Mouse (Mus musculus): ENCODE measurements at regions not wholly inside any gene's neighbourhood (a gene's known extent, or its start where the extent isn't known, plus 50 kb on each side); places are given as distances from the start of the nearest gene placed in this dataset.

DNA sequence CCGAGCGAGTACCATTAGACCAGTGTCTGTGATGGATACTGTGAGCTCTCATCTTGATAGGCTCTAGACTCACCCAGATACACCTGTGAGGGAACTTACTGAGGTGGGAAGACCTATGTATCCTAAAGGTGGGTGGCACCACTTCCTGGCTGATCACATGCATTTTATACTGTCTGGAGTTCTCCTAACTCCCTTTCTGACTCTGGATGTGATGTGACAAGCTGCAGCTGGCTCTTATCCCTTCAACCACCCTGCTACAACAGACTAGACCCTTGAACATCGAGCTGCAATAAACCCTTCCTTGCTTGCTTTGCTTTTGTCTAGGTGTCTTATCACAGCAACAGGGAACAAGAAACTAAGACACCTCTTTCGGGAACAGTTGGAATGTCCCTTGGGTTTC is 143.3 kb downstream of the Cd24a start:
- no peak for DNase-seq

DNA sequence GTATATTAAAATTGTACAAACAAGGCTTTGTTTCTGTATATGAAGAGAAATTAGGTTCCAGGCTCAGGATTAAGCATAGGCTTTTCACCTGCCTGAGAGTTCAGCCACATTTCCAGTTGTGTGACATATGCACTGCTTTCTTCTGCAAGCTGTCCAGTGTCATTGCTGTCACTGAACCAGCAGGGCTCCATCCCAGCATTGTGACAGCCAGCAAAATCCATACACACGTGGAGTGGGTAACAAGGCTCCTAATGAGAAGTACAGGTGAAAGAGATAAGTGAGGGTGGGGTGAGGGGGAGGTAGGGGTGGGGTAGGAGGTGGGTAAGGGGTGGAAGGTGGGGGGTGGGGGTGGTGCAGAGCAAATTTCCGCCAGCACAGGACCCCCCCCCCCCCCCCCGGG is 144.1 kb downstream of the Cd24a start:
- no peak for DNase-seq

DNA sequence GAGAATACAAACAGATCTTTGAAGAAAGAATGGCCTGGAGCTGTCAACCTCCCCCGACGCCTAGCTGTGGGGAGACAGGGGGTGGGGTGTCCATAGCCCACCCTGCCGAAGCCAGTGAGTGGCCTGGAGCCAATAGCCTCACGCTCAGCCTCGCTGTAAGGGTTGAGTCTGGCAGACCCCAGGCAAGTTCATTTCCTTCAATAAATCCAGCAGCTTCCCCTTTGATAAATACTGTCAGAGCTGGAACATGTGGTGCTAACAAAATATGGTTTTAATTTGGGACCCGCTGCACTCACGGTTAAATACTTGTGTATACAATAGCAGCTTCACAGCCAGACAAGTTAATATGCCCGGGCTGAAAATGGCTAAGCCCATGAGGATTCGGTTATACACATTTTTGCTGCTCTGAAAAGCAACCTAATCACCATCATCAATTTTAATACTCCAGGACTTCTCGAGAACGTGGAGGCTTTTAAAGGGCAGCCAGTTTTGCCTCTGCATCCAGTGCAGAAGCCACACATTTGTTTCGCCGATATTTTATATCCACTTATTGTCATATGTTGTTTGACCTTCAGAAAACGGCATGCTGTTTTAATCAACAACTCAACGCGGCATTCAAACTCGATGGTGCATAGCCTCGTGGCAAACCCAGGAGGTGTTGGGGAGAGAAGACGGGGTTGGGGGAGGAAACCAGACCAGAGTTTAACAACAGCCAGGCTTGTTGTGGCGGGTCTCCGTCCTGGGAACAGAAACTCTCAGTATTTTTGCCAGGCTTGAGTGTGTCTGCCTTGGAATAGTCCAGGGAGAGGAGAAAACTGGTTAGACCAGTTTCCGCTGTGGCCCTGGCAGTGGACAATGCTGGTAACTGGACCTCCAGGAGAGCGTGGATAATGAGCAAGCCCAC is 144.9 kb downstream of the Cd24a start:
- no peak for DNase-seq

DNA sequence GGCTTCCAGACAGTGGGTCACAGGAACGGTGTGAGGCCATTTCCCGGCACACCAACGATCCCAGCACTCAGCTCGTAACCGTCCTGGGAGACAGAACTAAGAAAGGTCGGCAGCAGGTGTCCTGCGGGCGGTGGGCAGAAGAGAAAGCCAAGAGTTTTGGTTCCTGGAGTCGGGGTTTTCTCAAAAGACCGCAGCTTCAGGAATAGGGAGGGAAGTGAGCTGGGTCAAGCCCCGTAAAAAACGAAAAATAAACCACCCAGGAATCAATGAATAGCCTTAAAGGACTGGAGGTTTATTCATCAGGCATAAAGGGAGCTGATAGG is 145.5 kb downstream of the Cd24a start:
- DNase-seq, result no peak

DNA sequence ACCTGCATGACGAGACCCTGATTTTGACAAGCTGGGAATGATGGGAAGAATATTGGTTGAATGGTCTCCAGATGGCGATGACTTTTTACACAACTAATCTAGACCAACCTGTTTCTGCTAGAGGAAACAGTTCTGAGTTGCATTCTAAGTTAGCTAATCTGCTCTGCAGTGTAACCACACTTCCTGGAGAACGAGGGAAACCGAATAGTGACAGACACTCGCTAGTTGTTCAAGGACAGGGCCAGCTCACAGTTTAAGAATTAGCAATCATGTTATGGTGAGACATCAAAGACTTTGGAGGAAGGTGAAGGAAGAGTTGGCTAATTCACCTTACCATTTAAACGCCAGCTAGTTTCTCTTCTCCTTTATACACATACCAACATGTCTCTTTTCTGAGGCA is 149.7 kb downstream of the Cd24a start:
- DNase-seq, result no peak

DNA sequence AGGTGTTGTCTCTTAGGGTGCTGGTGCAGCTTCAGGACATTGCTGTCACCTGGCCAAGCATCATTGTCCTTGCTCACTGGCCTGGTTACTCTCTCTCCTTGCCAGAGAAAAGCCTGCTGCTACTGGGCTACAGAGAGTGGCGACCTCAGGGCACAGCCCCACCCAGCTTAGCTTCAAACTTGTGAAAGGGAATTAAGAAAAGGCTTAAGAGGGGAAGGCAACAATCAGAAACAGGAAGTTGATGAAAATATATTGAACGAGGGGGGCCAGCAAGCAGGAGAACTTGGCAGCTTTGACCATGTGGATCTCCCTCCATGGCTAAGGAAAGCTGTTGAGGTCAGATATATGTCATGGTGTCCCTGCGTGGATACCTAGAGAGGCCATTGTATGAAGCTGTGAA is 151.1 kb downstream of the Cd24a start:
- no peak for DNase-seq

DNA sequence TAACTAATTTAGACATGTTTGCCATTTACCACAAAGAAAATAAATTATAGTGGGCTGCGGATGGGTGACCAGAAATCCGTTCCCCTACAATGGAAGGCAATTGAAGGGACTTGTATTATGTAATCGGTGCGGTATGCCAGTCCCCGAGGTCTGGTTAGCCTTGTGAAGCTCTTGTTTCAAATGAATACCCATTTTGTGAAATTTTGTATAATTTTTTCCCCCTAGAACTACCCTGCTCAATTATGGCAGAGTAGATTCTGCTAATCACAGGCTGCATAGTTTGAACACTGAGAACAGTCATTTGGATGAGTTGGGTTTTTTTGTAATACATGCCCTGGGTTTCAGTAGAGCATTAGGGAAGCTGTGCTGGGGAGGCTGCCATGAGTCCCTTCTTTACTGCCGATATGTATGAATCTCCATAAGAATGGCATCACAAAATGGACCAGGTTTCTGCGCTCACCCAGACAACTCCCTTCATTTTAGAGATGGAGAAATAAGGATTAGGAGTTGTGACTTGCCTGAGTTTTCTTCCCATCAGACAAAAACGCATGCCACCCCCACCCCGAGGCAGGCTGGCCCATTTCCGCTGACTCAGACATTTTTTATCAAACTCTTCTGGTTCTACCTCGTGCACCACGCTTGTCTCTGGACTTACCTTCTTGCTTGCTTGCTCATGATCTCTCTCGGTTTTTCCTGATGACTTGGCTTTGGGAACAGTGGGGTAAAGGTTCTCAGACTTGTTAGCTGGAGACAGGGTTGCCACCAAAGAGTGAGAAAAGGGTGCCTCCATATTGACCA is 155.7 kb downstream of the Cd24a start:
- no peak for DNase-seq

DNA sequence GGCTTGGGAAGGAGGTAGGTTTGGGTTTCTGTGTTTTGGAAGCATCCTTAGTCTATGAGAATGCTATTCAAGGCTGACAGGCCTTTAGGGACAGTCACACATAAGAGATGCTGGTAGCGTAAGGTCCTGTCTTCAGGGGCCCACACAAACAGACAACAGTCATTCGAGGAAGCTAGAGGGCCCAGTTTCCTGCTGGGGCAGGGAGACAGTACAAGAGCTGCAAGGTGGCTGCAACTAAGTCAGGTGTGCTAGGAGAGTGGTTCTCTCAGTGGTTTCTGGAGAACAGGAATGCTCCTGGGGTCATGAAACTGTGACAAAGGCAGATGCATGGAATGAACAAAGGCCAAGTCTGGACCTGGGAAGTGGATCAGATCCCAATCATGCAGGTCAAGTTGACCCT is 161.1 kb downstream of the Cd24a start:
- no peak for DNase-seq

DNA sequence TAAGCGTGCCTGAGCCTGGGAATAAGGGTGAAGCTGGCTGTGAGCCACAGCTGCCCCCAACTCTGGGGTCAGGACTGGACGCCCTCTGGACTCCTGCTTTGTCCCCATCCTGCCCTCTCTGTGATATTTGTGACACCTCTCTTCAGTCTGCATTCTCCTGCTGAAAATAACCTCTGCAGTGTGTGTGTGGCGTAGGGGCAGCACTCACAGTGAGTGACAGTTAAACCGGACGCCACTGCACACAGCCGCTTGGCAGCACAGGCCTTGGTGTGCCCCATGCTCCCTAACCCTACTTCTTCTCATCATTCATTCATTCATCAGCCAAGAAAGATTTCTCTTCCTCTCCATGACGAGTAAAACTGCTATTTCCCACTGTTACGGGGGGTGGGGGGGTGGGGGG is 161.6 kb downstream of the Cd24a start:
- no peak for DNase-seq

DNA sequence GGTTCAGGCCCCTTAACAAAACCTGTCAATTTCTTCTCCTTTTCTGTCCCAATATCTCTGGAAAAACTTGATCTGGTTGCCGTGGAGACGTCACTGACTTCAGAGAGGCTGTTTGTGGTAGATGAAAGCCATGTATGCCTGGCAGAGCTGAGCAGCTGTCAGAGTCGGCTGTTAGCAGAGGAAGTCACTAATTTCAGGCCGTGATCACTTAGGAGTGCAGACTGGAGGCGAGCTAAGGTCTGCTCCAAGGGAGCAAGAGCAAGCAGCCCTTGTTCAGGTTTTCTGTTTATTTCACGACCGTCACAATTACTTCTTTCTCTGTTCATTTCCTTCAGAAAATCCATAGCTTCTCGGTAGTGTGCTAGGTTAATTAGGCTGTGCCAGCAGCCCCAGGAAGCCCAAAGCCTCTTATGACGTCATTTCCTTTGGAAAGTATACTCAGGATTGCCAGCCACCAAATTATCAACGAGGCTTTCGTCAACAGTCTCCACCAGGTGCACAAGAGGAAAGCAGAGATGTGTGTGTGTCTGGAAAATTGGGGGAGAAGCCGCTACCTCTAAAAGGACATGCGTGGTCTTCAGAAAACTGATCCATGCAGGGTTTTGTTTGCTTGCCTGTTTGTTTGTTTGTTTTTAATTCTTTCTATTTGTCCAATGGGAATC is 161.2 kb downstream of the Qrsl1 start:
- peak; percentile 54 to 55 for DNase-seq

DNA sequence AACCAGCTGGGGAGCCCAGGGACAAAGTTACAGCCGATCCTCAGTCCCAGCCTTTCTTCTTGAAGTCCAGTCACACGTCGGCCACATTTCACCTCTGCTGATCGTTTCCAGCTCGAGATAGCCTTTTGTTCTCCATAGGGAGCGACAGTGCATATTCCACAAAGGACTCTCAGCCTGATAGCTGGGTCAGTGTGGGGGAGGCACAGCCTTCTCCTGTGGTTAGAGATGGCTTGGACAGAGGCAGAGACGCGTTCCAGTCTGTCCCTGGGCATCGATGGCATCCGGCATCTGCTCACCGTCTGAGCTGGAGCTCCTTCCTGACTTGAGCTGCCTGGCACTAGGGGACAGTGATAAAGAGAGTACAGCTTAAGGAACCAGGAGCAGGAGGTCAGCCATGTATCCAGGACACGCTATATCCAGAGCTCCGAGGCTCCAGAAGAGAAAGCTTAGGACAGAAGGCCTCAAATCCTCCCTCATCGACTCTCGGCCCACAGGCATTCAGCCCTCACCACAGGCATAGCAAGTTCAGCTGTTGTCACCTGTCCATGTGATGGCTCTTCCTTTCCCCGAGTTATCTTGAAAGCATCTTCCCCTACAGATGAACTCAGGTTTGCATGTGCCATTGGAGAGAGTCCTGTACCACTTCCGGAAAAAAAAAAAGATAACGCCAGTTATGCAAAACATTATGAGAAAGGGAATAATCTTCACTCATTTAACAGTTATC is 160.0 kb downstream of the Qrsl1 start:
- DNase-seq, result no peak

DNA sequence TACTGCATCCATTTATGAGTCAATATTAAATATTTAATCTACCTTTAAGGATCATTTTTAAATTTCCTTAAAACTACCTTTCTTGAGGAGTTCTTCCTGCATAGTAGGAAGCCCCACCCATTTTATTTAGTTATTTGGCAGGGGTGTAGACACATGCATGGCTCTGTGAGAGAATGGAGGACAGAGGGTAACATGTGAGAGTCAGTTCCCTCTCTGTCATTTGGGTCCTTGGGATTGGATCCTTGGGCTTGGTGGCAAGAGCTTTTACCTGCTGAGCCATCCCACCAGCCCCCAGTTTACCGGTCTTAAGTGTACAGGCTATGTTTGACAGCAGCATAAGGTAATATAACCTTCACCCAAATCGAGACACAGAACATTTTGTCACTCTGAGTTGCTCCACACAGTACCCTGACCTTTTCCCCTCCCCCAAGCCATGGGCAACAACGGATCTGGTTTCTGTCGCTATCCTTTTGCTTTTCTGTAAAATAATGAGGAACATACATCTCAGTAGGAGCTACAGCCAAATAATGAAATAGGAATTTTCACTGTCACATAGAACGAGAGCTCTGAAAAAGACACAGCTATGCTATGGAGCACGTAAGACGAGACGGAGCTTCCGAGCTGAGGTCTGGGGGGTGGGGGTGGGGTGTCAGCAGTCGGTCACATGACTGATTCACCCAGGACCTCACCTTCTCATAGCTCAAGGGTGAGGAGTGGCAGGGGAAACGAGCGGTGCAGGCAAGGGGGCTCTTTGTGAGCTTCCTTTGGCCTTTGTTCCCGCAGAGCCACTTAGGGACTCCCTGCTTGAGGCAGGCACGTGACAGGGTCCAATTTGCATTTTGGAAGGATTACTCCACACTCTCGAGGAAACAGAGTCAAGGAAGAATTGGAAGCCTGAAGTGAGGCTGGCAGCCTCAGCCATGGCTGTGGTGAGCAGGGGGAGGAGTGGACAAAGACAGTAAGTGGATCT is 159.2 kb downstream of the Qrsl1 start:
- peak; percentile 44 to 47 for DNase-seq

DNA sequence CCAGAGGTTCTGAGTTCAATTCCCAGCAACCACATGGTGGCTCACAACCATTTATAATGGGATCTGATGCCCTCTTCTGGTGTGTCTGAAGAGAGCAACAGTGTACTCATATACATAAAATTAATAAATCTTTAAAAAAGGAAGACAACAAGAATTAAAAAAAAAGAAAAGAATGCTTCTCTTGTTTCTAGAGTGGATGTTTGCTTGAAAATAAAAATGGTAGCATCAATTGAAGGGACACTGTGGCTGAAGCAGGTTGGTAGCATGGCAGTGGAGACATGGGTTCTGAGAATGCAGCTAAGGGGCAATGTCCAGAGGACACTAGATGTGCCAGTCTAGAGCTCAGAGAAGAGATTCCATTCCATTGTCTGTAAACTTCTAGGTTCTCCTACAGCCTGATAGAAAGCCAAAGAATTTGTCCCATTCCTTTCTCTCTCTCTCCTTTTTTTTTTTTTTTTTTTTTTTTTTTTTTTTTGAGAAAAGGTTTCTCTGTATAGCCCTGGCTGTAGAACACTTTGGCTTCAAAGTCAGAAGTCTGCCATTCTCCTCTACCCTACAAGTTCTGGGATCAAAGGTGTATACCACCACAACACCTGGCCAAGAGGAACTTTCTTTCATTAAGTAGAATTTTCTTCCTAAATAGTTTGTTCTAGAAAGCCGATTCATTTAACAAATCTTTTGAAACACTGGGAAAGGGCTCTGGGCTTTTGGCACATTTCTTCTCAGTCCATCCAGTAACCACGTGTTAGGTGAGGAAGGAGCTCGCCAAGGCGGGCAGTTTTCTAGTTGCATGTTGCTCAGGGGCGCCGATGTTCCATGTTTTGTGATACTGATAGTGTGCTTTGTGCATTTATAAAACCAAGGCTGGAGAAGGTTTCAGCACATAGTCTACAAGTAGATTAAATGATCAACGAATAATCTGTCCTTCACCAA is 158.1 kb downstream of the Qrsl1 start:
- no peak for DNase-seq

DNA sequence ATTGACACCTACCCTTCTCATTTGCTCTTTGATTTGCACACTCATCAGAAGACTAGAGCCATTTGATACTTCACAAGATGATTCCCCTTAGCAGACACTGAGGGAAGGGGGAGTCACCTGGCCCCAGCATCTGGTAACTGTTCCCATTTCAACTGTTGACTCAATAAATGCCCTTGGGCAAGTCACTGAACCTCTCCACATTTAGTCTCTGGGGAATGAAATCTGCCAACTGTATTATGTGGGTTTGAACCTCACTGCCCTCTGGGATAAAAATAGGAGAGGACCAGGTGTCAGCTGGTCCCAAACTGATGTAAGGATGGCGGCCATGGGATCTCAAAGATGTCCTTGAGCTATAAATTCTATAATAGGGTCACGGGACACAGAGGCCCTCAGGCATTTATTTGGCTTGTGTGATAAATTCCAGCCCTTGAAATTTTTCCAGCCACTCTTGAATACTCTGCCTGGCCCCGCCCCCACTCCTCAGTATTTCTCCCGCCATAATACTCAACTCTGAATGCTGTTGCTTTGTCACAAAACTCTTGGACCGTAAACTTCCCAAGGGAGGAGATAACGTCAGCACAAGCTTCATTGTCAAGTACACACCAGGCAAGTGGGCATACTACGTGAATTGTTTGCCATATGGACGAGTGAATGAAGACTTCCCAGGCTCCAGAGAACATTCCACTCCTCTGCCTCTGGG is 155.5 kb downstream of the Qrsl1 start:
- peak in 1 of 2 experiments; percentile 47 for DNase-seq

DNA sequence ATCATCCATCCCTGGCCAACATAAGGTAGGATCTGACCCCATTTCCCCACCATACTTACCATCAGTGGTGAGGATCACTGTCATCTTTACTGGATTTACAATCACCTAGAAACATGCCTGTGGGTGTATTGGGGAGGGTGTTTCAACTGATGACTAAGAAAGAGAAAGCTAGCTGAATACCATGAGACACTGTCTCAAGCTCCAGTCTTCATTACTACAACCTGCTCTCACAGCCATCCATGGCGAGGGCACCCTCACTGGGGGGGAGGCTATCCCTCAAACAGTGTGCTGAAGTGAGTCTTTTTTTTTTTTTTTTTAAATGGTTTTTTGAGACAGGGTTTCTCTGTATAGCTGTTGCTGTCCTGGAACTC is 154.9 kb downstream of the Qrsl1 start:
- no peak for DNase-seq

DNA sequence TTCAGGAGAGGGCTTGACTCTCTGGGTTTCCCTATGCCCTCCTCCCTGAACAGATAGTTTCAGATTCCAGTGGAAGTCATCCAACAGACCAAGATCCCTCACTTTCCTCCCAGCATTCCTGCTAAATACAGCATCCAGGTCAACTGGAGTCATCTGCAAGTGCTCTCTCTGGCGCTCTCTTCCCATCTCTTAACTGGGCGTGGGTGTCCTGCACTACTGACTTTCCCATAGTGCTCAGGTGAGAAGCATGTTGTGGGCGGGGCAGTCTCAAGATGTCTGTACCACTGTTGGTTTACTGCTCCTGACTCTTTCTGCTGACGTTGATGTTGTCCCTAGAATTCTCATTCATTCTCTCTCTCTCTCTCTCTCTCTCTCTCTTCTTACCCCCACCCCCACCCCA is 154.0 kb downstream of the Qrsl1 start:
- DNase-seq, result no peak

DNA sequence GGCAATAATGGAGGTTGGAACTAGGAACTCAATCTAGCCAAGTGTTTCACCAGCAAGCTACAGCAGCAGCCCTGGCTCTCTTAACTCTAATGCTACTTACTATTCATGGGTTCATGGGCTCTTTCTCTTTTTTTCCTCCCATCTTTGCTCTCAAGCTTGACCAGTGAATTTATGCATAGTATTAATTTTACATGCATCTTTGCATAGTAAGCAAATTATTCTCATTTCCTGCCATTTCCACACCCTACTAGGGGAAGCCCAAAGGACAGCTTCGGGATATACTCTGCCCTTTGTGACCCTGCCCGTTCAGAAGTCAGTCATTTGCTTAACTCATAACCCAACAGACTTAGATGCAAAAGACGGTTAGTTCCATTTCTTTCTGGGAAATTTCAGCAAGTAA is 153.2 kb downstream of the Qrsl1 start:
- DNase-seq, result no peak

DNA sequence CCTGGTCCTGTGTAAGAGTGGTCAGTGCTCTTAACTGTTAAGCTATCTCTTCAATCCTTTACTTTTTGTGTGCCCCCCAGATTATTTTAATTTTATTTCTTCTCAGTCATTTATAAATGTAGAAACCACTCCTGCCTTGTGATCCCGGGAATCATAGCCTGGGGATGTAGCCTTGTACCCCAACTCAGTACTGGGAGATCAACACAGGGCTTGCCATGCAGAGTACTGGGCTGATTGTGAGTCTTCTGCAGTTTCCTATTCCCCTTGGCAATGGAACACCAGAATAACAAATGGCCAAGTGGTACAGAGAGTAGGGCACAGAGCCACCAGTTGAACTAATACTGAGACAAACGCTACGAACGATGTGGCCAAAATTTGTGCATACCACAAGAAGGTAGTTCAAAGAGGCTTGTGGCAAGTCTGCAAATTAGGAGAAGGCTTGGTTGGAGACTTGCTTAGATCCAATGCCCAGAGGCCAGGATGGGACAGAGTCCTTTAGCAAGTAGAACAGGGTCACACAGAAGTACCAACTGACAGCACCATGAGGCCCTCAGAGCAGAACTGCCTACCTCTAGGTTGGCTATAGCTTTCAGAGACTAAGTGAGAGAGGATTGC is 151.9 kb downstream of the Qrsl1 start:
- no peak for DNase-seq

DNA sequence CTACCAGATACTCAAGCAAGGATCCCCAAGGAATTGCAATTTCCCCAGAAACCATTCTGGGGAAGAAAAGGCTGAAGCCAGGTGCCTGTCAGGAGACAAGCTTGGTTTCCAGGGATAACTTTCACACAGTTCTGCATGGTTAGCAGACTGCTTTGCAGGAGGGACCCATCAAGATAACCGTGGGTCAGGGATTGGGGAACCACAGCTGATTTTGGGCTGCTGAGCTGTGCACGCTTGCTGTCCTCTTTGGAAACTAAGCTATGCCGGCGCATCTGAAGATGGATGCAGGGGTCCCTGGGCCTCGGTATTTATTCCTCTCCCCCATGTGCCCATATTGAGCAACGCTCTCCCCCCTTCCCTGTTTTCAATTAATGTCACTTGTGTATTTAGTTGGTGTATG is 151.1 kb downstream of the Qrsl1 start:
- DNase-seq, result no peak

DNA sequence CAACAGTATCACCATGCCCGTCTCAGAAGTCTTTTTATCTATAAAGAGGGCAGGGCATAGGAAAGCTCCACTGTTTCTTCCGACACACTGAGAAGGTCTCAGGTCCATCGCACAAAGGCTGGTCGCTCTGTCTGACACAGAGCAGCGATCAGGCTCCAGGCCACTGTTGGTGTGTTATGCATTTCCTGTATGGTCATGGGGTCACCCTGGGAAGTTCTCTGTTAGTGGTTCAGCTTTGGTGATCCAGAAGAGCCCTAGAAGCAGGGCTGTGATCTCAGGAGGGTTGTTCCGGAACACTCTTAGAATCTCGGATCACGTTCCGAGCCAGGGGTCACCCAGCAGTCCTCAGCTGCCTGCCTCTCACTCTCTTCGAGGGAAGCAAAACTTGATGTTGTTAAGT is 150.7 kb downstream of the Qrsl1 start:
- DNase-seq, result peak; percentile 57 to 58

Measured in B cell, adult 2 months (primary cell).